Mouse (Mus musculus) bone marrow, adult 2 months (tissue): ENCODE measurements around the gene Pltp.

ENCODE experiments used
- CTCF ChIP-seq: fragments of 200-500 bp; IDR thresholded peaks from 2 replicates; pipeline ENCODE4 v1.5.1; 2011; ENCODE audit warnings: low read length, control low read depth; ENCODE audit not compliant: control insufficient read depth, insufficient read depth
- POLR2A ChIP-seq: fragments of 200-500 bp; IDR thresholded peaks from 2 replicates; pipeline ENCODE4 v1.6.1; 2011; ENCODE audit warnings: low read depth, mild to moderate bottlenecking, control low read depth, low read length, borderline replicate concordance; ENCODE audit not compliant: control insufficient read depth

DNA sequence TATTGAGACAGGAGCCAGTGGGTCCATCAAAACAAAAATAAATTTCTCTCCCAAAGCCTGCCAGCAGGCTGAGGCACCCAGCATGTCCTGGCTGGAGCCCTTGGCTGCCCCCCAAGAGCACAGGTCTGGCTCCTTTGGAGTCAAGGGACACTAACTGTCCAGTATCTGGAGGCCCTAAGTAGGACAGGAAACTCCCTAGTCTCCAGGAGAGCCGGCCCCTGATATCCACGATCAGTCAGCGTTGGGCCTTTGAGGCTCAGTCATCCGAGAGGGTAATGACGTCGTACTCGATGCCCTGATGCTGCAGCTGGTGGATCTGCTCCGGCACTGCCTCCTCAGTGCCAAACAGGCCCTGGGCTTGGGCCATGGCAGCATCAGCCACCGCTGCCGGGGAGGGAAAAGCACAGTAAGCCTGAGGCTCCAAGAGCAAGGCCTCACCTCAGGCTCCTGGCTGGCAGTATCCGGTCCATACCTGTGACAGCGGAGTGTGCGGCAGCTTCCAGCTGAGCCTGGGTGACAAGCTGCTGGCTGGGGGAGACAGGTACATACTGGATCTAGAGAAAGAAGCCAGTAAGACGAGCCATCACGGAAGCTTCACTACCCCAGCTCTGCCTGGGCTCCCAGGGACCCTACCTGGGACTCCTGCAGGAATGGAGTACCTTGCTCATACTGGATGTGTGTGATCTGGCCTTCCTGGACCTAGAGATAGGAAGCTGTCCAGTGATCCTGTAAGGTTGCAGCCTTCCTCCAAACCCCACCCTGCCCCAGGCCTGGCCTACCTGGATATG lies 34.6 kb upstream of the Pltp start:
- TF ChIP-seq POLR2A (no peak), CTCF (no peak)
